Mouse (Mus musculus) heart, embryonic 13.5 days (tissue): ENCODE measurements at regions not wholly inside any gene's neighbourhood (a gene's known extent, or its start where the extent isn't known, plus 50 kb on each side); places are given as distances from the start of the nearest gene placed in this dataset.

Experiments
- ATAC-seq: fragments of 200-750 bp; cut with Nextera tagmentation; 2 replicates; pipeline ENCODE4 v1.8.0; 2017; ENCODE audit warnings: moderate TSS enrichment; ENCODE audit not compliant: insufficient number of reproducible peaks, low FRiP score, low TSS enrichment; ENCODE audit errors: extremely low read depth
- H3K27ac ChIP-seq: fragments of 300-500 bp; sonication (generic); replicated peaks from 2 replicates; pipeline ENCODE4 v1.5.1; 2015; ENCODE audit warnings: moderate library complexity, mild to moderate bottlenecking, inconsistent platforms
- H3K27me3 ChIP-seq: fragments of 300-500 bp; sonication (generic); replicated peaks from 2 replicates; pipeline ENCODE4 v1.6.1; 2015; ENCODE audit warnings: mild to moderate bottlenecking, inconsistent platforms
- H3K36me3 ChIP-seq: fragments of 300-500 bp; sonication (generic); 2 replicates; pipeline ENCODE4 v1.6.1; 2015; ENCODE audit warnings: mild to moderate bottlenecking, inconsistent platforms
- H3K4me1 ChIP-seq: fragments of 300-500 bp; sonication (generic); 2 replicates; pipeline ENCODE4 v1.6.1; 2015; ENCODE audit warnings: inconsistent platforms
- H3K4me2 ChIP-seq: fragments of 300-500 bp; sonication (generic); 2 replicates; pipeline ENCODE4 v1.6.1; 2015; ENCODE audit warnings: inconsistent platforms, mild to moderate bottlenecking, moderate library complexity
- H3K4me3 ChIP-seq: fragments of 300-500 bp; sonication (generic); 2 replicates; pipeline ENCODE4 v1.5.1; 2015; ENCODE audit warnings: moderate library complexity, mild to moderate bottlenecking, inconsistent platforms
- H3K9ac ChIP-seq: fragments of 300-500 bp; sonication (generic); 2 replicates; pipeline ENCODE4 v1.6.1; 2015; ENCODE audit warnings: inconsistent platforms, mild to moderate bottlenecking, moderate library complexity
- H3K9me3 ChIP-seq: fragments of 300-500 bp; sonication (generic); 2 replicates; pipeline ENCODE4 v1.6.1; 2016; ENCODE audit warnings: inconsistent platforms
- WGBS: fragments of 180-500 bp; shearing (Covaris S2); methylation state at CpG from one replicate; pipeline ENCODE4 v1.1.7; 2015; ENCODE audit warnings: mixed read lengths; 5-methylcytosine and 5-hydroxymethylcytosine counted together

DNA sequence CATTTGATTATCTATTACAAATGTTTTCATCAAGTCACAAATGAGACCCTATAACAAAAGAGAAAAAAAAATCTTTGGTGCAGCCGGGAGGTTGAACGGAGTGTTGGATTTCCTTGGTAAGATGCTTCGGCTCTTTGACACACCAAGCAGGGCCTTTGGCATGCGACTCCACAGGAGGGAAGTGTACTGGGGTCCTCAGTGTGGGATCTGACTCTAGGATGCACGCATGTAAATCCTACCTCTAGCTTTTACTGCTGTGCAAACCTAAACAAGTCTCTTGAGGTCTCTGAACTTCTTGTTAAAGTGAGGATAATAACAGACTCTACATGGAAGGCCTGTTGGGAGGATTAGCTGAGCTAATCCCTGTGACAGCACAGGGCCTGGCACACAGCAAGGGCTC, 257.6 kb upstream of the Irx3 start:
- Histone ChIP-seq H3K27ac (no peak overlapping the region), H3K4me1 (no peaks in the 10 kb centered on the region), H3K9ac (no peak overlapping the region), H3K4me3 (no peak overlapping the region), H3K9me3 (no peaks in the 10 kb centered on the region), H3K36me3 (no peaks in the 10 kb centered on the region), H3K27me3 (peaks cover 48% of the 10 kb centered on the region), H3K4me2 (no peak overlapping the region)
- 84% methylated on average over 5 of the region's 5 CpGs for WGBS
- no peak for ATAC-seq

DNA sequence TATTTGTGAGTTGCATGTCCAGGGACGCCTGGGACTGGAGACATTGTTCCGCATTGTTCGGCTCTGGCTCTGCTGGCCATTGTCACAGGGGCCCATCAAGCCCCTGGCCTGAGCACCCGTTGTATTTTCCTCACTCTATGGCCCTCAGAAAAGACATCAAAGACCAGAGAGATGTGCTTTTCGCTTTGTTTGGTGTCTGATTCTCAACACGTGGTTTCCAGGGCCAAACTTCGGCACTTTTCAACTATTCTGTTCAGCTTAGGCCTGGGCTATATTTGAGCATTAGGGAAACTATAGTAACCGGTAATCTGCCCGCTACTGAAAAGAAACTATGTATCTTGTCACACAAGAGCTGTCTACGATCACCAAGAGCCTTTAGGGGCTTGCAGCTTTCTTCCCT, 257.1 kb upstream of the Irx3 start:
- Histone ChIP-seq H3K4me1 (no peaks in the 10 kb centered on the region), H3K9ac (no peak overlapping the region), H3K27me3 (peaks cover 43% of the 10 kb centered on the region), H3K27ac (no peak overlapping the region), H3K4me3 (no peak overlapping the region), H3K36me3 (no peaks in the 10 kb centered on the region), H3K4me2 (no peak overlapping the region), H3K9me3 (peaks cover under 1% of the 10 kb centered on the region; the same call in 1 of the 2 replicates)
- 71% methylated on average over 10 of the region's 10 CpGs for WGBS
- no peak for ATAC-seq

DNA sequence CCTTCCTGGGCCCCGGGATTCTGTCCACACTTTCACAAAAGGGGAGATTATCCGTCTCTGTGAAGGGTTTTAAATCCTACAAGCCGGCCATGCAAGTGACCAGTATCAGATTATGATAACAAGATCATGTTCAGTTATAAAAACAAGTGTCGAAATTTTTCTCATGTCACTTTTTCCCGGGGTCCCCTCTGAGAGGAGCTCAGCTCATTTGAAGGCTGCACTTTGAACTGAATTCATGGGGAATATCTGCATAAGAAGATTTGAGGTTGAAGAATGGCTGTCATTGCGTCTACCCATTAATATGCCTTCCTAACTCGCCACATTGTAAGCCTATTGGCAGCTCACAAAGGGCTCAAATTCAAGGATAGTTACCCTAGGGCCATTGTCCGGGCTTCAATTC, 256.0 kb upstream of the Irx3 start:
- WGBS: 53% methylated on average over 8 of the region's 8 CpGs
- ATAC-seq: no peak

DNA sequence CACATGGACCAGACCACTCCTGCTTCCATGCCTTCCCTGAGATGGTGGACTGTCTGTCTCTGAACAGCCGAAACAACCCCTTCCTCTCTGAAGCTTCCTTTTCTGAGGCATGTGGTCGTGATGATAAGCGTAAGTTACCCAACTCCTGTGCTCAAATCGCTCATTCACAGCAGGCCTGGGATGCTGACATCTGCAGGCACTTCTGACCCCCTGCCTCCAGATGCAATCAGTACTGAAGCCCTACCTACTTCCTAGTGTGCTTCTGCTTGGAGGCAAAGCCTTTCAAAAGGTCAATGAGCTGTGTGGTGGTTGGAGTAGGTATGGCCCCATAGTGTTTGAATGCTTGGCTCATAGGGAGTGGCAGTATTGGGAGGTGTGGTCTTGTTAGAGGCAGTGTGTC, 253.7 kb upstream of the Irx3 start:
- no peaks in the 10 kb centered on the region for H3K36me3 ChIP-seq
- H3K4me1 ChIP-seq: no peaks in the 10 kb centered on the region
- ATAC-seq: no peak
- no peak overlapping the region for H3K4me3 ChIP-seq
- H3K27me3 ChIP-seq: peaks cover 12% of the 10 kb centered on the region
- H3K27ac ChIP-seq: no peak overlapping the region
- H3K9me3 ChIP-seq: peaks cover 5% of the 10 kb centered on the region
- WGBS: 51% methylated on average over 4 of the region's 4 CpGs
- H3K9ac ChIP-seq: no peak overlapping the region
- H3K4me2 ChIP-seq: no peak overlapping the region

More for the DNA sequence above, 256.0 kb upstream of the Irx3 start:
- peaks cover 5% of the 10 kb centered on the region for H3K9me3 ChIP-seq
- H3K4me1 ChIP-seq: no peaks in the 10 kb centered on the region
- peaks cover 33% of the 10 kb centered on the region for H3K27me3 ChIP-seq
- no peak overlapping the region for H3K9ac ChIP-seq
- no peak overlapping the region for H3K4me2 ChIP-seq
- H3K36me3 ChIP-seq: no peaks in the 10 kb centered on the region
- no peak overlapping the region for H3K4me3 ChIP-seq
- H3K27ac ChIP-seq: no peak overlapping the region

DNA sequence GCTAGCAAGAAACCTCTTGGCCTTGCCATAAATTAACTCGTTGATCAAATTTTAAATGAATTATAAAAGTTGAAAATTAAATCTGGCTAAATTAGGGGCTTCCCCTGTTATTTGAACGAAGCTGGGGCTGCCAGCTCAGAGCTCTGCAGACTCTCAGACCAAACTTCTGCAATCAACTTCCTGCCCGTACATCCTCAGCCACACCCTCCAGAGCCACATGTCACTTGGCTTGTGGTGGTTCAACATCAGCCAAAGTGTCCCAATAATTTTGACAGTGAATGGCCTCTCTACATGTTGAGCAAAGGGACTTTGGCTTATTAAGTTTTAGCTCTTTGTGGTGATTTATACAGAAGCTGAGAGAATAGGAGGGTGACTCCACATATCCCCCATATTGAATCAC, 242.8 kb upstream of the Irx3 start:
- no peak for ATAC-seq
- peaks cover 18% of the 10 kb centered on the region for H3K27me3 ChIP-seq
- H3K4me2 ChIP-seq: no peak overlapping the region
- 70% methylated on average over 3 of the region's 3 CpGs for WGBS
- H3K9ac ChIP-seq: no peak overlapping the region
- H3K4me1 ChIP-seq: 0 out of 2 replicates have a peak, but pooled peaks cover 2% of the 10 kb centered on the region
- no peak overlapping the region for H3K4me3 ChIP-seq
- H3K36me3 ChIP-seq: no peaks in the 10 kb centered on the region
- H3K27ac ChIP-seq: no peak overlapping the region
- peaks cover 7% of the 10 kb centered on the region for H3K9me3 ChIP-seq

- ATAC-seq: no peak
- no peak overlapping the region for H3K4me2 ChIP-seq
- no peaks in the 10 kb centered on the region for H3K36me3 ChIP-seq
- peaks cover 7% of the 10 kb centered on the region for H3K9me3 ChIP-seq
- H3K4me3 ChIP-seq: no peak overlapping the region
- no peak overlapping the region for H3K27ac ChIP-seq
- peaks cover 18% of the 10 kb centered on the region for H3K27me3 ChIP-seq
- WGBS: 21% methylated on average over 6 of the region's 6 CpGs
- H3K4me1 ChIP-seq: no peaks in the 10 kb centered on the region
- H3K9ac ChIP-seq: no peak overlapping the region
Observed at GRCm38 (mm10) chr8:92042951-92043350, 241.1 kb upstream of the Irx3 start.

GRCm38 (mm10) chr8:92029954-92030353, 228.1 kb upstream of the Irx3 start:
- no peak for ATAC-seq
- Histone ChIP-seq H3K27me3 (peaks cover 69% of the 10 kb centered on the region), H3K4me2 (no peak overlapping the region), H3K27ac (no peak overlapping the region), H3K36me3 (no peaks in the 10 kb centered on the region), H3K4me3 (no peak overlapping the region), H3K9me3 (no peaks in the 10 kb centered on the region), H3K4me1 (no peaks in the 10 kb centered on the region), H3K9ac (no peak overlapping the region)
- 51% methylated on average over 9 of the region's 9 CpGs for WGBS

DNA sequence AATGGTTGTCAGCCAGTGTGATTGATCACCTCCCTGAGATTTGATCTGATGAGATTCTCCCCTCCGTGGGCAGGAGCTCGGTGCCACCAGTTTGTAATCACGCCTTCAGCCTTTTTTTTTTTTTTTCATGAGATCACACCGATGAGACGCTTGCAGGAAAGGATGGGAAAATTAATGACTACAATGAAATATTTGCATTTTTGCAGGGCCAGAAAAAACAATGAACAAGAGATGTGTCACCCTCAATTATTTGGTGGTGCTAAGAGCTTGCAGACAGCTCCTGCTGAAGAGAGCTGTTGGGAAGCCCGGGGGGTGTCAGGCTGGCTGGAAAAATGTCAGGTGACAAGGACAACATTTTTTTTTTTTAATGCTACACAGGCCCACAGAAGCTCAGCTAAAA, 227.6 kb upstream of the Irx3 start:
- Histone ChIP-seq H3K9me3 (no peaks in the 10 kb centered on the region), H3K4me2 (no peak overlapping the region), H3K27ac (no peak overlapping the region), H3K36me3 (no peaks in the 10 kb centered on the region), H3K9ac (no peak overlapping the region), H3K4me3 (no peak overlapping the region), H3K27me3 (peaks cover 71% of the 10 kb centered on the region), H3K4me1 (no peaks in the 10 kb centered on the region)
- 33% methylated on average over 6 of the region's 6 CpGs for WGBS
- no peak for ATAC-seq

GRCm38 (mm10) chr8:92028308-92028707, 226.4 kb upstream of the Irx3 start:
- Histone ChIP-seq H3K9me3 (no peaks in the 10 kb centered on the region), H3K9ac (no peak overlapping the region), H3K27ac (no peak overlapping the region), H3K4me2 (no peak overlapping the region), H3K4me1 (peaks cover 11% of the 10 kb centered on the region), H3K36me3 (no peaks in the 10 kb centered on the region), H3K27me3 (peaks cover 81% of the 10 kb centered on the region), H3K4me3 (no peak overlapping the region)
- no peak for ATAC-seq
- 8% methylated on average over 6 of the region's 6 CpGs for WGBS

DNA sequence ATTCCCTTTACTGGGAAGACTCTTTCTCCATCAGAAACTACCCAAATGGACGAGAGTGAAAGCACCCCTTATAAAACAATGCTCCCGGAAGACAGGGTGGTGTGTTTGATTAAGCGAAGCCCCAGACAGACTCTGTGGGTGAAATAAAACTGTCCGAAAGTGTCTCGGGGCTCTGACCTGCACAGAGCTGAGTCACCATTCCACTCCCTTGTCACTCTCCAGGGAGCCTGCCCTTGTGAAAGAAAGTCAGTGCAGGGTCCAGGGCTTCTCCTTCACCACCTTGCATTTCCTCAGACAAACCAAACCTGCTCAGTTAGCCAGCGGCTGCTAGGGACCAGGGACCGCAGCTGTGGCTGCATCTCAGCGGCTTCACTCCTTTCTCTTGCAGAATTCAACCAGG, 222.3 kb upstream of the Irx3 start:
- Histone ChIP-seq H3K27ac (0 out of 2 replicates have a peak overlapping the region, but pooled peaks have one; percentile 12), H3K27me3 (peaks cover 80% of the 10 kb centered on the region), H3K4me2 (peak overlapping the region; percentile 57), H3K9ac (peak overlapping the region; percentile 64), H3K9me3 (no peaks in the 10 kb centered on the region), H3K4me1 (peaks cover 11% of the 10 kb centered on the region), H3K36me3 (no peaks in the 10 kb centered on the region), H3K4me3 (peak overlapping the region; percentile 16; the same call in 1 of the 2 replicates)
- no peak for ATAC-seq
- 16% methylated on average over 8 of the region's 8 CpGs for WGBS

DNA sequence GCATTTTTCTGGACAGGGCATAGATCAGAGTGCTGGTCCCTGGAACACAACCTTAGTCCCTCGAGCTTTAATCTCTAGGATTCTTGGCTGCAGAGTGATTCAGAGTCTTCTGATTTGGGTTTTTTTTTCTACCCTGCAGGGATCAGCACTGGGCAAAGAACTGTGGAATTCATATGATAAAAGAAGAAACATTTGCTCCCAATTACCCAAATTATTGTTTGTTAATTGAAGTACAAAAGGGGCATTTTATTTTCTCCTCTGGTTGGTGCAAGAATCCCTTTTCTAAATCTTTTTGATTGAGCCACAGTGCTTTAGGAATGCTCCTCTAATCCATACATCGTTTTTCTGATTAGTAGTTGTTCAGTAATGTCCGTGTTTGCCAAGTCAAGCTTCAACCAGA, 219.7 kb upstream of the Irx3 start:
- H3K4me3 ChIP-seq: no peak overlapping the region
- no peak overlapping the region for H3K27ac ChIP-seq
- H3K4me2 ChIP-seq: no peak overlapping the region
- H3K4me1 ChIP-seq: peaks cover 11% of the 10 kb centered on the region
- 71% methylated on average over 3 of the region's 3 CpGs for WGBS
- H3K9me3 ChIP-seq: no peaks in the 10 kb centered on the region
- no peaks in the 10 kb centered on the region for H3K36me3 ChIP-seq
- no peak overlapping the region for H3K9ac ChIP-seq
- ATAC-seq: no peak
- H3K27me3 ChIP-seq: peaks cover 69% of the 10 kb centered on the region

- no peak for ATAC-seq
- Histone ChIP-seq H3K27me3 (peaks cover 31% of the 10 kb centered on the region), H3K4me1 (no peaks in the 10 kb centered on the region), H3K27ac (no peak overlapping the region), H3K36me3 (no peaks in the 10 kb centered on the region), H3K9me3 (no peaks in the 10 kb centered on the region), H3K9ac (no peak overlapping the region), H3K4me3 (no peak overlapping the region), H3K4me2 (no peak overlapping the region)
- 74% methylated on average over 4 of the region's 4 CpGs for WGBS
Observed at GRCm38 (mm10) chr8:92014704-92015103, 212.8 kb upstream of the Irx3 start.
